Comparison of ENCODE assay signal across 7 mouse cellular contexts in the genomic region with DNA sequence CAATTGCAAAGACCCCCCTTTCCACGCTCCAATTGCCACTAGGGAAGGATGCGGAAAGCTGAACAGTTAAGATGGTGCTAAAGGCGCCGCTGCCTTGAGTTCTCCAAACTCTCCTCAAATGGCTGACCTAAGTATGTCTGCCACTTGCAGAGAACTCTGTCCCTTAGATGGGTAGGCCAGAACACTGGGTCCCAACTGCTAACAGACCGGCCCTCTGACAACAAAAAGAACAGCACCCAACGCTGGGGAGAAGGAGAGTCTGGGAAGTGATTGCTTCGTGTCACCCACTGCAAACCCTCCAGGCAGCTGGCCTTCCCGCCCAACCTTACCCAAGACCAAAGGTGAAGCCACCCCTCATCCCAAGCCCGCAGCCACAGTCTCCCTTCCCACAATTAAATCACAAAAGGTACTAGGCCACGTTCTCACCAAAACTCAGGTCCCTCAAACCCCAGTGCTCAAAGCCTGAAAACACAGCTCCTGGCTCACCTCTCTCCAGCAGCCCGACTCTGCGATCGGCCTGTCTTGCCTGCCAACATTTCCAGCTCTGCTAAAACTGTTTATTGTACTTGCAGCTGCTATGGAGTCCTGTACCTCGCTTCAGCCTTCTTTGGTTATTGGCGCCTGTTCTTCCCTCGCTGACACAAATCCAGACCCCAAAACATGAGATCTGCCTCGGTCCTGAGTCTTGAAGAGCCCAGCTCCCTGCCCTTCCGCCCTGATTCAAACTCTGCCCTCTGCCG. TPM values are rescaled to one million over a fixed set of nuclear protein-coding genes. Genes with fewer than 3 reads are reported as not detected.
DNase-seq lines count a peak whose midpoint lies in the region; ATAC-seq and TF ChIP-seq lines count a peak whose summit lies in the region.

No protein-coding gene starts in this region.

- no peak for TF ChIP-seq EP300 in lung, postnatal 0 days (IDR thresholded peaks at IDR 0.05)

- 87% methylated on average over 19 of the region's 19 CpGs for WGBS in forebrain, embryonic 14.5 days
- WGBS in lung, postnatal 0 days, result 52% methylated on average over 19 of the region's 19 CpGs
- WGBS in thymus, adult 2 months, result 91% methylated on average over 19 of the region's 19 CpGs

- H3K9me3 ChIP-seq in forebrain, embryonic 14.5 days (replicated peaks; ENCODE audit: control insufficient read depth, low read length), result no peaks in the 10 kb centered on the region
- no peaks in the 10 kb centered on the region for H3K9me3 ChIP-seq in lung, postnatal 0 days (ENCODE audit: low read length)

- H3K36me3 ChIP-seq in forebrain, embryonic 14.5 days (ENCODE audit: control insufficient read depth, insufficient read depth, low read length), result no peaks in the 10 kb centered on the region
- no peaks in the 10 kb centered on the region for H3K36me3 ChIP-seq in lung, postnatal 0 days (ENCODE audit: insufficient read depth, low read length)
- no peaks in the 10 kb centered on the region for H3K36me3 ChIP-seq in thymus, adult 2 months (ENCODE audit: control insufficient read depth, insufficient read depth, low read length)

- H3K27ac ChIP-seq in forebrain, embryonic 14.5 days (ENCODE audit: low read depth, low read length), result no peak overlapping the region
- H3K27ac ChIP-seq in lung, postnatal 0 days (ENCODE audit: low read length), result peak overlapping the region; percentile 78
- H3K27ac ChIP-seq in thymus, adult 2 months (ENCODE audit: control insufficient read depth, insufficient read depth, low read length), result no peak overlapping the region

- no peaks in the 10 kb centered on the region for H3K4me1 ChIP-seq in forebrain, embryonic 14.5 days (ENCODE audit: control insufficient read depth, insufficient read depth, low read length)
- H3K4me1 ChIP-seq in lung, postnatal 0 days (ENCODE audit: insufficient read depth, low read depth, low read length), result no peaks in the 10 kb centered on the region
- no peaks in the 10 kb centered on the region for H3K4me1 ChIP-seq in thymus, adult 2 months (replicated peaks; ENCODE audit: control insufficient read depth, insufficient read depth, low read length)

- H3K9ac ChIP-seq in forebrain, embryonic 14.5 days (ENCODE audit: low read length), result no peak overlapping the region
- peak overlapping the region; percentile 26; the same call in 1 of the 2 replicates for H3K9ac ChIP-seq in lung, postnatal 0 days (replicated peaks; ENCODE audit: low read depth)

- no peaks in the 10 kb centered on the region for H3K27me3 ChIP-seq in forebrain, embryonic 14.5 days (replicated peaks; ENCODE audit: control insufficient read depth, insufficient read depth, low read length)
- no peaks in the 10 kb centered on the region for H3K27me3 ChIP-seq in lung, postnatal 0 days (replicated peaks; ENCODE audit: insufficient read depth, low read length)
- no peaks in the 10 kb centered on the region for H3K27me3 ChIP-seq in thymus, adult 2 months (ENCODE audit: control insufficient read depth, insufficient read depth, low read length)

- intact Hi-C loops in heart, postnatal 10 days (cut with DNase I), result loop anchor here (5.0 kb wide), 1 partner anchor 53 kb away; no protein-coding TSS in a partner anchor

- H3K4me3 ChIP-seq in forebrain, embryonic 14.5 days (ENCODE audit: low read depth, low read length), result no peak overlapping the region
- H3K4me3 ChIP-seq in lung, postnatal 0 days (ENCODE audit: low read depth, low read length), result peak overlapping the region; percentile 37
- H3K4me3 ChIP-seq in thymus, adult 2 months (ENCODE audit: control insufficient read depth, insufficient read depth, low read length), result no peak overlapping the region

- DNase-seq in right cerebral cortex, postnatal 25 days, result peak; percentile 4
- no peak for DNase-seq in right cerebral cortex, postnatal 10 days (ENCODE audit: low spot score in 2 of 2)
- peak; percentile 6 for DNase-seq in forebrain, embryonic 14.5 days (ENCODE audit: low spot score)
- peak; percentile 35 to 51 for DNase-seq in heart, postnatal 10 days
- peak; percentile 49 for DNase-seq in lung, postnatal 0 days (ENCODE audit: low spot score)
- DNase-seq in spleen, postnatal 10 days (ENCODE audit: low spot score in 2 of 2), result no peak
- no peak for DNase-seq in thymus, adult 2 months

- no peak for TF ChIP-seq POLR2A in thymus, adult 2 months (IDR thresholded peaks at IDR 0.05; ENCODE audit: control insufficient read depth, extremely low read depth, insufficient read depth, low read length, poor library complexity)

- no peak for TF ChIP-seq CTCF in lung, postnatal 0 days (IDR thresholded peaks at IDR 0.05)
- TF ChIP-seq CTCF in thymus, adult 2 months (IDR thresholded peaks at IDR 0.05; ENCODE audit: borderline replicate concordance, control insufficient read depth, extremely low read depth, insufficient read depth, low read length, poor library complexity), result no peak

- no peak overlapping the region for H3K4me2 ChIP-seq in forebrain, embryonic 14.5 days (ENCODE audit: low read length)
- H3K4me2 ChIP-seq in lung, postnatal 0 days (replicated peaks; ENCODE audit: low read depth, low read length), result peak overlapping the region; percentile 48

- no peak for ATAC-seq in forebrain, embryonic 14.5 days
- ATAC-seq in lung, postnatal 0 days, result peak; percentile 56

RNA-seq across cellular contexts. Expression of gene Ddr2, which starts 0.6 kb away (rescaled TPM):
- 4.7 and 9.9 TPM in 2 replicates for polyA plus RNA-seq in forebrain, embryonic 14.5 days (2014; fragmentation: Nextera tagmentation; extraction: Ambion mirVana)
- 10 to 100 TPM; 27.8 to 30.5 TPM for total RNA-seq in heart, postnatal 10 days (2021)
- 20.6 and 23.7 TPM in 2 replicates for polyA plus RNA-seq in lung, postnatal 0 days (2015; fragmentation: Nextera tagmentation; extraction: Ambion mirVana)
- 3.6 and 4.2 TPM in 2 replicates for polyA plus RNA-seq in thymus, adult 2 months (2012; rRNA removed)

Comparison
In these comparisons a context has a peak if more than half of its experiments do, and no peak if none do; other contexts are left out.
1. DNase-seq: peak in right cerebral cortex, postnatal 25 days (single experiment), forebrain, embryonic 14.5 days (single experiment), heart, postnatal 10 days (2 of 2) and lung, postnatal 0 days (single experiment); none in right cerebral cortex, postnatal 10 days (0 of 2), spleen, postnatal 10 days (0 of 2) and thymus, adult 2 months (single experiment).